ENCODE assay signal across 8 mouse cellular contexts in the genomic region with DNA sequence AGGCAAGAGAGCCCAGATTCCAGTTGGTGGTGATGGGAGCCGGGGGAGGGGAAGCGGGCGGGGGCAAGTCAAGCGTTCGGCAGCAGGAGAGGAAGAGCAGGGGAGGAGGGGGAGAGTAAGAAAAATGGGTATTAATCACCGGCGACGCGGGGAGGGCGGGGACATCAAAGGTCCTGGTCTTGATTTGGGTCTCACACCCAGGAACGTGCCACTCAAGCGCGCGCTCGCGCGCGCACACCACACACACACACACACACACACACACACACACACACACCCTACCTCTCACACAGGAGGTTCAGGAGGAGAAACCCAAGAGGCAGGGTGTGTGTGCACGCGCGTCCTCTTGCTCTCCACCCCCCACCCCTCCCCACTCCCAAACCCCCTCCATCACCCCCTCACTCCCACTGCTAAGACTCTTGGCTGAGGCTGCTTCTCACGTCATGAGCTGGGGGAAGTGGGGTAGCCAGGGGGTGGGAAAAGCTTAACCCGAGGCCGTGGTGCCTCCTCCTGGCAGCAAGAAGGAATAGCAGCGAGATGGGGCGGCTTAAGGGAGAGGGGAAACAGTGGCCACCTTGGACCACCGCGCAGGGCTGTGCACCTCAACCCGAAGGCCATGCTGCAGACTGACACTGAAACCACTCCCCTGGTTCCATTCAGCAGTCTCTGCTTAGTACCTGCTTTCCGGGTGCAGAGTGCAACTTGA. TPM values are rescaled to one million over a fixed set of nuclear protein-coding genes. Genes with fewer than 3 reads are reported as not detected.
DNase-seq lines count a peak whose midpoint lies in the region; ATAC-seq lines count a peak whose summit lies in the region.

A gene (minus strand): TSS at position 321 of the 706 bp plus-strand sequence.

- no peak within 1 kb of the TSS for H3K27ac ChIP-seq in kidney, embryonic 14.5 days (ENCODE audit: low read depth, low read length)
- peak within 1 kb of the TSS; percentile 67 for H3K27ac ChIP-seq in midbrain, embryonic 12.5 days (replicated peaks)

- no peaks in the 10 kb centered on the region for H3K36me3 ChIP-seq in kidney, embryonic 14.5 days (ENCODE audit: control insufficient read depth, insufficient read depth, low read length)
- no peaks in the 10 kb centered on the region for H3K36me3 ChIP-seq in midbrain, embryonic 12.5 days

- H3K27me3 ChIP-seq in kidney, embryonic 14.5 days (ENCODE audit: control insufficient read depth, insufficient read depth, low read length): peaks cover 35% of the 10 kb centered on the region
- peaks cover 26% of the 10 kb centered on the region for H3K27me3 ChIP-seq in midbrain, embryonic 12.5 days

- peaks cover 6% of the 10 kb centered on the region; the same call in 1 of the 2 replicates for H3K4me1 ChIP-seq in kidney, embryonic 14.5 days (ENCODE audit: control insufficient read depth, insufficient read depth, low read length)
- peaks cover 15% of the 10 kb centered on the region; the same call in 1 of the 2 replicates for H3K4me1 ChIP-seq in midbrain, embryonic 12.5 days

- no peak for DNase-seq in kidney, adult 8-10 months
- peak; percentile 84 to 87 for DNase-seq in cerebellum, postnatal 14 days
- DNase-seq in frontal cortex, postnatal 14 days (ENCODE audit: low spot score in 2 of 2): peak; percentile 56 to 61
- peak in 1 of 2 experiments; percentile 61 for DNase-seq in left cerebral cortex, adult 8-10 months (ENCODE audit: low spot score in 2 of 2)
- DNase-seq in spleen, postnatal 10 days (ENCODE audit: low spot score in 2 of 2): no peak
- DNase-seq in spleen, postnatal 14 days (ENCODE audit: low spot score in 2 of 2): no peak

- WGBS in kidney, embryonic 14.5 days: under 1% methylated on average over 23 of the region's 30 CpGs
- WGBS in midbrain, embryonic 12.5 days: 2% methylated on average over 27 of the region's 30 CpGs

- H3K4me2 ChIP-seq in kidney, embryonic 14.5 days (replicated peaks; ENCODE audit: low read depth, low read length): peak within 1 kb of the TSS; percentile 95
- H3K4me2 ChIP-seq in midbrain, embryonic 12.5 days (replicated peaks): peak within 1 kb of the TSS; percentile 91

- no peaks in the 10 kb centered on the region for H3K9me3 ChIP-seq in kidney, embryonic 14.5 days (ENCODE audit: control insufficient read depth, low read length)
- no peaks in the 10 kb centered on the region for H3K9me3 ChIP-seq in midbrain, embryonic 12.5 days

- peak within 1 kb of the TSS; percentile 52 for H3K4me3 ChIP-seq in kidney, embryonic 14.5 days (ENCODE audit: low read length)
- peak within 1 kb of the TSS; percentile 58 for H3K4me3 ChIP-seq in midbrain, embryonic 12.5 days

- ATAC-seq in kidney, embryonic 14.5 days (ENCODE audit: low FRiP score, low TSS enrichment): peak; percentile 79
- ATAC-seq in midbrain, embryonic 12.5 days (ENCODE audit: low FRiP score, low read depth): peak; percentile 87

- no peak within 1 kb of the TSS; the same call in 1 of the 2 replicates for H3K9ac ChIP-seq in kidney, embryonic 14.5 days (ENCODE audit: low read depth, low read length)
- H3K9ac ChIP-seq in midbrain, embryonic 12.5 days (replicated peaks): peak within 1 kb of the TSS; percentile 64

RNA-seq across cellular contexts. Expression of the gene that starts here (rescaled TPM):
- 0.05 and 0.84 TPM in 2 replicates for polyA plus RNA-seq in kidney, embryonic 14.5 days (2014; fragmentation: Nextera tagmentation; extraction: Ambion mirVana)
- 100 to 1,000 TPM; 190 to 249 (median 208) TPM for total RNA-seq in left cerebral cortex, adult 8-10 months (2022)
- polyA plus RNA-seq in midbrain, embryonic 12.5 days (2016; fragmentation: Nextera tagmentation; extraction: Ambion mirVana): 10.7 and 12.5 TPM in 2 replicates

Comparison
In these comparisons a context has a peak if more than half of its experiments do, and no peak if none do; other contexts are left out.
1. Peak in ATAC-seq, H3K4me3 ChIP-seq and H3K4me2 ChIP-seq in kidney, embryonic 14.5 days; RNA of the gene not detected or under 1 TPM.
2. DNase-seq: peak in cerebellum, postnatal 14 days (2 of 2) and frontal cortex, postnatal 14 days (2 of 2); none in kidney, adult 8-10 months (0 of 2), spleen, postnatal 10 days (0 of 2) and spleen, postnatal 14 days (0 of 2).